Mouse (Mus musculus) liver, adult 2 months (tissue): Measurements from ENCODE around the gene Ahctf1.

Source experiments
- CTCF ChIP-seq: fragments of 200-500 bp; IDR thresholded peaks from 2 replicates; pipeline ENCODE4 v1.5.1; 2011; ENCODE audit warnings: low read depth, low read length, control low read depth
- POLR2A ChIP-seq: fragments of 200-500 bp; IDR thresholded peaks from 2 replicates; pipeline ENCODE4 v1.6.1; 2011; ENCODE audit warnings: low read length, control low read depth; ENCODE audit not compliant: insufficient read depth; ENCODE audit errors: extremely low read depth

- no peak for TF ChIP-seq CTCF
- TF ChIP-seq POLR2A: no peak
Measured at GRCm38 (mm10) chr1:179845832-179846499, 42.5 kb upstream of the Ahctf1 start.
